29 mouse cellular contexts compared by ENCODE assay signal in genomic region chr10:28651910-28652309, GRCm38 (mm10). TPM values are rescaled to one million over a fixed set of nuclear protein-coding genes. Genes with fewer than 3 reads are reported as not detected.
DNase-seq lines count a peak whose midpoint lies in the region; ATAC-seq and TF ChIP-seq lines count a peak whose summit lies in the region.
"Had no signal": no experiment of that assay in that cellular context is flagged by ENCODE, and none has a peak within 500 bp of the region (broad histone marks: within the 10 kb centered on the region; RNA-seq: fewer than 3 reads in every experiment).

No protein-coding gene starts in this region.

- no peak for DNase-seq in left cerebral cortex, adult 11 months (ENCODE audit: low spot score)
- DNase-seq in neural tube, embryonic 10.5 days (ENCODE audit: extremely low spot score, low spot score) = no peak
- no peak for DNase-seq in layer of hippocampus, adult 9-11 months
- DNase-seq: adrenal gland, adult 8-10 months; adrenal gland, postnatal 25 days; cerebellum, adult 11-12 months; cerebellum, adult 8-10 months; cerebellum, postnatal 10 days; cerebellum, postnatal 36 days; gastrocnemius, postnatal 25 days; heart, adult 11 months; heart, postnatal 36 days had no signal

- no peak overlapping the region for H3ac ChIP-seq in C2C12 (ENCODE audit: control insufficient read depth, insufficient read length, low read depth)

- no peaks in the 10 kb centered on the region for H3K27me3 ChIP-seq in C2C12 (ENCODE audit: control insufficient read depth, insufficient read depth, insufficient read length)
- H3K27me3 ChIP-seq: forebrain, embryonic 12.5 days; forebrain, embryonic 15.5 days had no signal

- TF ChIP-seq CTCF in C2C12 (IDR thresholded peaks at IDR 0.05; ENCODE audit: control insufficient read depth, insufficient read depth, insufficient read length) = no peak

- H3K79me3 ChIP-seq in C2C12 (ENCODE audit: low read depth) = no peaks in the 10 kb centered on the region

- no peak overlapping the region for H3K4me3 ChIP-seq in C2C12 (ENCODE audit: insufficient read depth, poor library complexity, severe bottlenecking)
- H3K4me3 ChIP-seq: forebrain, embryonic 12.5 days; forebrain, embryonic 15.5 days had no signal

- no peaks in the 10 kb centered on the region for H3K79me2 ChIP-seq in C2C12 (ENCODE audit: control insufficient read depth, insufficient read depth)

- H3K36me3 ChIP-seq in C2C12 (ENCODE audit: control insufficient read depth, insufficient read depth) = no peaks in the 10 kb centered on the region
- H3K36me3 ChIP-seq: forebrain, embryonic 12.5 days; forebrain, embryonic 15.5 days had no signal

- ATAC-seq in granulocyte monocyte progenitor cell, adult 5-6 weeks (replicated peaks; ENCODE audit: poor library complexity, severe bottlenecking) = peak; percentile 85
- ATAC-seq in megakaryocyte progenitor cell, adult 5-6 weeks (replicated peaks; ENCODE audit: poor library complexity) = peak; percentile 71
- ATAC-seq: activated CD4-positive, CD25-positive, alpha-beta regulatory T cell, adult 4 months; forebrain, embryonic 15.5 days; hindbrain, postnatal 0 days; inflammation-experienced regulatory T-cells, adult 6 months; intestine, embryonic 16.5 days had no signal

TF ChIP-seq in C2C12, 6 proteins besides CTCF, POLR2A, EP300 and RAD21:
- TF ChIP-seq USF1 (IDR thresholded peaks at IDR 0.05; ENCODE audit: low read depth) = no peak
- no peak for TF ChIP-seq MAX (IDR thresholded peaks at IDR 0.05)
- no peak for TF ChIP-seq FOSL1 (IDR thresholded peaks at IDR 0.05; ENCODE audit: insufficient read depth, low read length, poor library complexity, severe bottlenecking)
- TF ChIP-seq CEBPB (IDR thresholded peaks at IDR 0.05; ENCODE audit: low read depth) = no peak
- TF ChIP-seq MYOD1 (IDR thresholded peaks at IDR 0.05; ENCODE audit: control insufficient read depth, insufficient read length, low read depth) = peak; percentile 22
TF ChIP-seq in C2C12: peak in this region for 1.

RNA-seq across cellular contexts. Expression of gene Themis, which starts 16.2 kb away (rescaled TPM):
- not detected for polyA plus RNA-seq in C2C12 (2012; fragmentation: generic; extraction: Trizol)
- total RNA-seq in granulocyte monocyte progenitor cell, adult 5-6 weeks (2014; fragmentation: Nextera tagmentation) = not detected in 2 replicates
- not detected in 2 replicates for total RNA-seq in granulocyte monocyte progenitor cell, adult 5-6 weeks (2017)
- 0.05 and 0.24 TPM in 2 replicates for total RNA-seq in megakaryocyte progenitor cell, adult 5-6 weeks (2015)
- total RNA-seq in megakaryocyte progenitor cell, adult 5-6 weeks (2017) = 0.30 TPM in 1 of 2 replicates, not detected in the other
- total RNA-seq: adrenal gland, postnatal 25 days; gastrocnemius, adult 8-10 months; hindbrain, postnatal 0 days had no signal
- polyA plus RNA-seq: brain, embryonic 14.5 days; embryonic facial prominence, embryonic 14.5 days; forebrain, embryonic 12.5 days; heart, embryonic 11.5 days; heart, embryonic 14.5 days; heart, postnatal 0 days; hindbrain, embryonic 11.5 days; hindbrain, embryonic 14.5 days; hindbrain, postnatal 0 days had no signal
